Mouse (Mus musculus): ENCODE data around the gene Shisa9. TPM values are rescaled to one million over a fixed set of nuclear protein-coding genes. Genes with fewer than 3 reads are reported as not detected.

The Shisa9 gene
- polyA plus RNA-seq, 1 experiment from 2014 or later = 14.3 TPM

DNA sequence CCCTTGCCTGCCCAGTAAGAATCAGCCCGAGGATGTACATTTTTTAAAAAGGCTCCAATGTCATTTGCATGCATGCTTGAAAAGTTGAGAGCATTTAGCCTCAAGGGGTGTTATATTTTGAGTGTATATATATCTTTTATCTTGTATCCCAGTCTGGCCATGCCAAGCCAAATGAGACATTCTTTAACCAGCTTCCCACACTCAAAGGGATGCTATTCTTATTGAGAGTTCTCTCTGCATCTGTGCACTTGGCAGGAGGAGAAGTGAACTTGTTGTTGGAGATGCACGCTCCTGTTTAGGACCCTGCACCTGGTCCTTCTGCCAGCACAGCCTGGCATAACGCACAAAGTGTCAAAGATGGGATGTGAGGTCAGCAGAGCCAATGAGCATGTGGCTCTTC lies 135.6 kb downstream of the Shisa9 start:
- no peak for ATAC-seq (ENCODE audit: low FRiP score, low read depth)
- Histone ChIP-seq H3K27me3 (no peaks in the 10 kb centered on the region), H3K4me3 (no peak overlapping the region), H3K9me3 (no peaks in the 10 kb centered on the region), H3K4me1 (replicated peaks) (peaks cover 16% of the 10 kb centered on the region), H3K4me2 (no peak overlapping the region), H3K36me3 (no peaks in the 10 kb centered on the region), H3K9ac (no peak overlapping the region), H3K27ac (replicated peaks) (no peak overlapping the region)
- WGBS = 84% methylated on average over 3 of the region's 3 CpGs

- 69% methylated on average over 3 of the region's 3 CpGs for WGBS
- H3K4me2 ChIP-seq = no peak overlapping the region
- no peaks in the 10 kb centered on the region for H3K27me3 ChIP-seq
- H3K9ac ChIP-seq = no peak overlapping the region
- no peaks in the 10 kb centered on the region for H3K4me1 ChIP-seq (replicated peaks)
- no peaks in the 10 kb centered on the region for H3K9me3 ChIP-seq
- H3K36me3 ChIP-seq = no peaks in the 10 kb centered on the region
- H3K27ac ChIP-seq (replicated peaks) = no peak overlapping the region
- ATAC-seq (ENCODE audit: low FRiP score, low read depth) = peak; percentile 75; the same call in 1 of the 2 replicates
- H3K4me3 ChIP-seq = no peak overlapping the region
Observed at GRCm38 (mm10) chr16:12129782-12130181, 145.9 kb downstream of the Shisa9 start.

- peak overlapping the region; percentile 38; the same call in 1 of the 2 replicates for H3K27ac ChIP-seq (replicated peaks)
Observed at GRCm38 (mm10) chr16:12146666-12147065, 162.8 kb downstream of the Shisa9 start.

DNA sequence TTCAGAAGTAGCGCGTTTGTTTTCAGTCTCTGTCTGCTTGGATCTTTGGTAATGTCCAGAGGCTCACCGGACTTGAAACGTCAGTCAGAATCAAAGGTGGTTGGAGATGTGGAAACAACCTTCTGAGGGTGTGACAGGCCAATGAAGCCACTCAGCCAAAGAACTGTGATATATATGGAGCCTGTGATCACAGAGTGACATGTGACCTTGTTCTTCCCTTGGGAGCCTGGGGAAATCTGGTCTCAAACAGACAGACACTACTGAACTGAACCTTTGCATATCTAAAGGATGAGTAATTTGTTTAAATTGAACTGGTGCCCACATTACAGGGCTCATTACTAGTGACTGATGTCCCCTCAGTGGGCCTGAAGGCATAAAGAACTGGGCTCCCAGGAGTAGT lies 168.1 kb downstream of the Shisa9 start:
- Histone ChIP-seq H3K27me3 (no peaks in the 10 kb centered on the region), H3K4me3 (no peak overlapping the region), H3K9me3 (no peaks in the 10 kb centered on the region), H3K4me2 (no peak overlapping the region), H3K9ac (no peak overlapping the region), H3K4me1 (replicated peaks) (peaks cover 8% of the 10 kb centered on the region; the same call in 1 of the 2 replicates), H3K36me3 (no peaks in the 10 kb centered on the region), H3K27ac (replicated peaks) (no peak overlapping the region)
- 62% methylated on average over 4 of the region's 4 CpGs for WGBS
- ATAC-seq (ENCODE audit: low FRiP score, low read depth) = no peak

More at GRCm38 (mm10) chr16:12146666-12147065, 162.8 kb downstream of the Shisa9 start:
- H3K27me3 ChIP-seq = no peaks in the 10 kb centered on the region
- H3K9ac ChIP-seq = no peak overlapping the region
- peak; percentile 79 for ATAC-seq (ENCODE audit: low FRiP score, low read depth)
- no peaks in the 10 kb centered on the region for H3K36me3 ChIP-seq
- H3K4me3 ChIP-seq = no peak overlapping the region
- H3K4me2 ChIP-seq = no peak overlapping the region
- no peaks in the 10 kb centered on the region for H3K9me3 ChIP-seq
- H3K4me1 ChIP-seq (replicated peaks) = peaks cover 6% of the 10 kb centered on the region; the same call in 1 of the 2 replicates

GRCm38 (mm10) chr16:12154476-12154875 lies 170.6 kb downstream of the Shisa9 start:
- Histone ChIP-seq H3K4me2 (no peak overlapping the region), H3K4me1 (replicated peaks) (peaks cover 8% of the 10 kb centered on the region; the same call in 1 of the 2 replicates), H3K27ac (replicated peaks) (no peak overlapping the region), H3K36me3 (no peaks in the 10 kb centered on the region), H3K27me3 (no peaks in the 10 kb centered on the region), H3K9ac (no peak overlapping the region), H3K4me3 (no peak overlapping the region), H3K9me3 (no peaks in the 10 kb centered on the region)
- 67% methylated on average over 2 of the region's 2 CpGs for WGBS
- peak; percentile 81; the same call in 1 of the 2 replicates for ATAC-seq (ENCODE audit: low FRiP score, low read depth)

- Histone ChIP-seq H3K4me3 (no peak overlapping the region), H3K4me2 (no peak overlapping the region), H3K9ac (no peak overlapping the region), H3K4me1 (replicated peaks) (0 out of 2 replicates have a peak, but pooled peaks cover 4% of the 10 kb centered on the region), H3K27ac (replicated peaks) (no peak overlapping the region), H3K27me3 (no peaks in the 10 kb centered on the region), H3K36me3 (no peaks in the 10 kb centered on the region), H3K9me3 (no peaks in the 10 kb centered on the region)
- no peak for ATAC-seq (ENCODE audit: low FRiP score, low read depth)
- WGBS = 80% methylated on average over 1 of the region's 1 CpGs
Observed at GRCm38 (mm10) chr16:12173482-12174041, 189.6 kb downstream of the Shisa9 start.

GRCm38 (mm10) chr16:12178031-12178430 lies 194.1 kb downstream of the Shisa9 start:
- Histone ChIP-seq H3K36me3 (no peaks in the 10 kb centered on the region), H3K27me3 (no peaks in the 10 kb centered on the region), H3K9ac (no peak overlapping the region), H3K4me1 (replicated peaks) (no peaks in the 10 kb centered on the region), H3K4me2 (no peak overlapping the region), H3K9me3 (no peaks in the 10 kb centered on the region), H3K27ac (replicated peaks) (no peak overlapping the region), H3K4me3 (no peak overlapping the region)
- no peak for ATAC-seq (ENCODE audit: low FRiP score, low read depth)
- WGBS = 73% methylated on average over 2 of the region's 2 CpGs

- 78% methylated on average over 2 of the region's 2 CpGs for WGBS
- no peaks in the 10 kb centered on the region for H3K4me1 ChIP-seq (replicated peaks)
- no peak for ATAC-seq (ENCODE audit: low FRiP score, low read depth)
Observed at GRCm38 (mm10) chr16:12189739-12190138, 205.8 kb downstream of the Shisa9 start.

GRCm38 (mm10) chr16:12196841-12197240 lies 212.9 kb downstream of the Shisa9 start:
- no peak overlapping the region for H3K4me2 ChIP-seq
- no peaks in the 10 kb centered on the region for H3K4me1 ChIP-seq (replicated peaks)
- no peak for ATAC-seq (ENCODE audit: low FRiP score, low read depth)
- 97% methylated on average over 4 of the region's 4 CpGs for WGBS
- H3K4me3 ChIP-seq = no peak overlapping the region
- no peaks in the 10 kb centered on the region for H3K27me3 ChIP-seq
- H3K36me3 ChIP-seq = no peaks in the 10 kb centered on the region
- H3K9me3 ChIP-seq = no peaks in the 10 kb centered on the region
- no peak overlapping the region for H3K9ac ChIP-seq
- no peak overlapping the region for H3K27ac ChIP-seq (replicated peaks)

More at GRCm38 (mm10) chr16:12189739-12190138, 205.8 kb downstream of the Shisa9 start:
- no peaks in the 10 kb centered on the region for H3K36me3 ChIP-seq
- no peaks in the 10 kb centered on the region for H3K9me3 ChIP-seq
- H3K4me2 ChIP-seq = no peak overlapping the region
- H3K27ac ChIP-seq (replicated peaks) = no peak overlapping the region
- no peak overlapping the region for H3K9ac ChIP-seq
- no peaks in the 10 kb centered on the region for H3K27me3 ChIP-seq
- no peak overlapping the region for H3K4me3 ChIP-seq

DNA sequence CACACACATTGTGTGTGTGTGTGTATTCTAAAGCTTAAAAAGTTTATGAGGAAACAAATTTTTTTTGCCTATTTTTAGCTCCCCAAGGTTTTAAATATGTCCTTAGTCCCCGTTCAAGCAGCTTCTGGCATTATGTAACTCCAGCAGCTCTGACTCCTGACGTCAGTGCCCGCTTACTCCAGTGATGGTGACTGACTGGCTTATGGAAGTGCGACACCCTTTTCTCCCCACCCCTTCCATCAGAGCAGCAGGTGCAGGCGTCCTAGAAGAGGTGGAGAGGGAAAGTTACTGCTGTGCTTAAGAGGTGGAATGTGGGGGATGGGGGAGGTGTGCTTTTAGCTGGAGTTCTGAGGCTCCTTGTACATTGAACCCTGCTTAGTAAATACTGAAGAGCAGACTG lies 213.7 kb downstream of the Shisa9 start:
- Histone ChIP-seq H3K4me1 (replicated peaks) (no peaks in the 10 kb centered on the region), H3K27me3 (no peaks in the 10 kb centered on the region), H3K9ac (no peak overlapping the region), H3K36me3 (no peaks in the 10 kb centered on the region), H3K9me3 (no peaks in the 10 kb centered on the region), H3K27ac (replicated peaks) (no peak overlapping the region), H3K4me2 (no peak overlapping the region), H3K4me3 (no peak overlapping the region)
- no peak for ATAC-seq (ENCODE audit: low FRiP score, low read depth)
- WGBS = 60% methylated on average over 5 of the region's 5 CpGs

GRCm38 (mm10) chr16:12201216-12201615 lies 217.3 kb downstream of the Shisa9 start:
- Histone ChIP-seq H3K27ac (replicated peaks) (no peak overlapping the region), H3K9ac (no peak overlapping the region), H3K4me1 (replicated peaks) (no peaks in the 10 kb centered on the region), H3K4me2 (no peak overlapping the region), H3K9me3 (no peaks in the 10 kb centered on the region), H3K27me3 (no peaks in the 10 kb centered on the region), H3K4me3 (no peak overlapping the region), H3K36me3 (no peaks in the 10 kb centered on the region)
- whole genome bisulfite sequencing = 28% methylated on average over 3 of the region's 3 CpGs
- ATAC-seq (ENCODE audit: low FRiP score, low read depth) = no peak

DNA sequence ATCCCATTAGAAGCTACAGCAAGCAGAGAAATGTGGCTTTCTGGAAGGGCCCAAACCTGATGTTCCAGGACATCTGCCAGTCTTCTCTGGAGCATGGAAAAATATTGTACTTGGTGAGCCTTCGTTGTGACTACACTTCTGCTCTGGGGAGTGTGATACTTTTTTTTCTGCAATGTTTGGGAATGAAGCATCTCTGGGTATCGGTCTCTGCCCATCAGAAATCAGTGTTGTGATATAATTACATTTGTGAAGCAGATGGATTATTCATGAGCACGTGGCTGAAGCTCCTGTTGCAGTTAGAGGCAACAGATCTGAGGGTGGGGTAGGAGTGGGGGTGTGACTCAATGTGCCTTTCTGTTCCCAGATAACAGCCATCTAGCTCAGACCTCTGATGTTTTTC lies 218.2 kb downstream of the Shisa9 start:
- no peak overlapping the region for H3K4me2 ChIP-seq
- no peaks in the 10 kb centered on the region for H3K9me3 ChIP-seq
- no peak overlapping the region for H3K4me3 ChIP-seq
- ATAC-seq (ENCODE audit: low FRiP score, low read depth) = no peak
- H3K27ac ChIP-seq (replicated peaks) = no peak overlapping the region
- H3K9ac ChIP-seq = no peak overlapping the region
- 66% methylated on average over 3 of the region's 3 CpGs for WGBS
- H3K4me1 ChIP-seq (replicated peaks) = no peaks in the 10 kb centered on the region
- H3K36me3 ChIP-seq = no peaks in the 10 kb centered on the region
- H3K27me3 ChIP-seq = no peaks in the 10 kb centered on the region

DNA sequence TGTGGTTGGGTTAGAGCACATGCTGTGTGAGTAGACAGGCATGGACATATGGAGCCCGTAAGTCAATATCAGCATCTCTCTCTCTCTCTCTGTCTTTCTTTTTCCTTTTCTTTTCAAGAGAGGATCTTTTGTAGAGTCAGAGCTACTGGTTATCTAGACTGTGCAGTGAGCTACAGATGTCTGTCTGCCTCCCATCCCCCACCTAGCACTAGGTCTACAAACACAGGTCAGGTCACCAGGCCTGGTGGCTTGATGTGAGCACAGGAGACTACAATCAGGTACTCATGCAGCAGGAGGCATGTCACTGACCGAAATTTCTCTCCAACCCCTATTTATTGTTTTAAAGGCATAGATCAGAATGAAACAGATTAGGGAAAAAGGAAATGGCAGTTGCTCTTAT lies 219.1 kb downstream of the Shisa9 start:
- H3K9me3 ChIP-seq = no peaks in the 10 kb centered on the region
- no peaks in the 10 kb centered on the region for H3K4me1 ChIP-seq (replicated peaks)
- ATAC-seq (ENCODE audit: low FRiP score, low read depth) = no peak
- H3K9ac ChIP-seq = no peak overlapping the region
- no peak overlapping the region for H3K4me3 ChIP-seq
- 89% methylated on average over 2 of the region's 2 CpGs for WGBS
- no peak overlapping the region for H3K4me2 ChIP-seq
- H3K36me3 ChIP-seq = no peaks in the 10 kb centered on the region
- H3K27me3 ChIP-seq = no peaks in the 10 kb centered on the region
- no peak overlapping the region for H3K27ac ChIP-seq (replicated peaks)
